Mouse (Mus musculus) frontal cortex, postnatal 14 days (tissue): ENCODE data around the gene Zfp990.
"Not testable (repeated sequence)": the region's sequence is repeated elsewhere in the genome, so short reads cannot be mapped to it uniquely, and the experiment has no call there.

Experiments used
- DNase-seq, 2 experiments: peaks; one replicate each; pipeline ENCODE4 v3.0.0; 2022; ENCODE audit warnings: low spot score in 2 of 2

The Zfp990 gene

GRCm38 (mm10) chr4:145510459-145510858 is at the start of gene Zfp990:
Zfp990 (plus strand) TSS chr4:145510759.
- DNase-seq, result not testable (repeated sequence)

GRCm38 (mm10) chr4:145463553-145464253 is 46.9 kb upstream of the Zfp990 start:
- DNase-seq, result not testable (repeated sequence)

GRCm38 (mm10) chr4:145478128-145478527 is 32.4 kb upstream of the Zfp990 start:
- DNase-seq, result no peak

- not testable (repeated sequence) for DNase-seq
These were observed 29.9 kb upstream of the Zfp990 start for GRCm38 (mm10) chr4:145480699-145481098.

- DNase-seq, result no peak
These were observed 21.2 kb upstream of the Zfp990 start for GRCm38 (mm10) chr4:145489396-145489795.

GRCm38 (mm10) chr4:145492132-145492531 is 18.4 kb upstream of the Zfp990 start:
- DNase-seq, result no peak

DNA sequence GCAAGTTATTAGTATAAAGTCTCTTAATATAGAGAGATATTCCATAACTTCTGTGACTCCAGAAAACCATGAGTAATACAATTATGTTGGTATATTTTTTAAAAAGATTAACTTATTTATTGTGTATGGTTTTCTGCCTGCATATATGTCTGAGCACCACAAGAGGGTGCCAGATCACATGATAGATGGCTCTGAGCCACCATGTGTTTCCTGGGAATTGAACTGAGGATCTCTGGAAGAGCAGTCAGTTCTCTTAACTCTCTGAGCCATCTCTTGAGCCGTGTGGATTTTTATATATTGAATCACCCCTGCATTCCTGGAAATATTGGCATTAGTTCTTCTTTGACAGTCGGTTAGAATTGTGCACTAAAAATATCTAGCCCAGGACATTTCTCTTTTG is 17.2 kb upstream of the Zfp990 start:
- not testable (repeated sequence) for DNase-seq

DNA sequence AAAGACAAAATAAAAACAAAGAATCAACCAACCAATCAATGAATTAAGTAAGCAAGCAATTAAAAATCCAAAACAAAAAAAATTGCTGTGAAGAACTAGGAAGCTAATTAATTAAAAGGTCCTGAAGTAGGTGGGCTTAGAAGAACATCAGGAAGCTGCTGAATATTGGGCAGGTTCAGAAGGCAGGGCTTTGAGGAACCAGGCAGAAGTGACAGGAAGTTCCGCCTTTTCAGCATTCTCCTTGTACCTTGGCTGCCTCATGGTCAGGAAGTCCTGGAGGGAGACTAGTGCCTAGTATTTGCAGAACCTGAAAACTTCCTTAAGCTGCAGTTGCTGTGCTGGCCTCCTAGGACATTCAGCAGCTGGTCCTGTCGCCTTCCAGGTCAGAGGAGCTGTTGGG is 4.1 kb downstream of the Zfp990 start:
- DNase-seq, result not testable (repeated sequence)

DNA sequence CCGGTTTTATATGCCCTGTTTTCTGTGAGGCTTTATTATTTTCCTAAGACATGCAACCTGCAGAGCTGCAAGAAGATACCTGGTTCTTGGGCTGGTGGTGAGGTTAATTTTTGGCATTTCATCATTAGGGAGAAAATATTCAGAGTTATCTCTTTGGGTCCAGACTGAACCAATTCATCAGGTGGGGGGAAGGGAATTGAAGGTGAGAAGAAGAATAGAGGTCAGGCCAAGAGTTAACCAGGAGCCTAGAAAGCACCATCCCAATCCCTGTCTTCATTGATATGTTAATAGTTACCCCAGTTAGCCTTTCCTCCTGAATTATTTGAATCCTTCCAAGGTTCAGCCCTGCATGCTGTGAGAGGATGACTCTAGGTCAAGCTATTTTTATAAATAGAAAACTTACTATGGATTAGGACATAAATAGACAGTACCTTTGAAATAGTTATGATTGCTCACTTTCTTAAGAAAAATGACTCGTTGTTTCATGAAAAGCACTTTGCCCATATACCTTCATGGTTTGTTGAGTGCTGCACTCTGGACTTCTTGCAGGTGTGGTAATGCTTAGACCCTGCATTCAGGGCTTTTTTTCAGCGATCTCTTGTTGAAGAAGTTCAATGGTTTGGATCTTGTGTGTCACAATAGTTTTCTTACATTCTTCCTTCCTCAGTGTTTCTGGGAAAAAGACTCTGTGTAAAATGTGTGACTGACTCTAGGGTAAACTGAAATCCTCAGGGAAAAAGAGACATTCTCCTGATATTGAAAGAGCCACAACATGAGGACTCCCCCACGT is 5.4 kb downstream of the Zfp990 start:
- not testable (repeated sequence) for DNase-seq

- DNase-seq, result not testable (repeated sequence)
These were observed 6.8 kb downstream of the Zfp990 start for GRCm38 (mm10) chr4:145517391-145517790.

GRCm38 (mm10) chr4:145543861-145544260 is 33.3 kb downstream of the Zfp990 start:
- not testable (repeated sequence) for DNase-seq

- DNase-seq, result not testable (repeated sequence)
These were observed 34.5 kb downstream of the Zfp990 start for GRCm38 (mm10) chr4:145545106-145545505.

GRCm38 (mm10) chr4:145545734-145546349 is 35.3 kb downstream of the Zfp990 start:
- not testable (repeated sequence) for DNase-seq

- not testable (repeated sequence) for DNase-seq
These were observed 35.9 kb downstream of the Zfp990 start for GRCm38 (mm10) chr4:145546477-145546876.

DNA sequence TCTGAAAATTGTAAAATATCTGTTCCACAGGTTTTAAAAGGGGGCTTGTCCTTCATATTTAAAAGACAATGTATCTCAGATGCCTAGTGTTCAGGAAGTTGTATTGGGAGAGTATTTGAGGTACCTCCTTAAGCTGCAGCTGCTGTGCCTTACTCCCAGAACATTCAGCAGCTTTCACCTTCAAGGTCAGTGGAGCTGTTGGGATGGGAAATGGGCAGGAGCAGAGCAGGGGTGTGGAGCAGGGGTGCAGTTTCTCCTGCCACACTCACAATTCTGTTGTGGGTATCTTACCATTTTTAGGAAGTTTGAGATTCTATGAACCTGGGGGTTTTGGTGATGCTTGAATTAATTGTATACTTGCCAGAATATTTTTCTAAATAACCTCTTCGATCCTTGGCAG is 46.1 kb downstream of the Zfp990 start:
- DNase-seq, result no peak

GRCm38 (mm10) chr4:145559505-145560099 is 49.0 kb downstream of the Zfp990 start:
- no peak for DNase-seq

- DNase-seq, result no peak
These were observed 53.7 kb downstream of the Zfp990 start for GRCm38 (mm10) chr4:145564111-145564821.

DNA sequence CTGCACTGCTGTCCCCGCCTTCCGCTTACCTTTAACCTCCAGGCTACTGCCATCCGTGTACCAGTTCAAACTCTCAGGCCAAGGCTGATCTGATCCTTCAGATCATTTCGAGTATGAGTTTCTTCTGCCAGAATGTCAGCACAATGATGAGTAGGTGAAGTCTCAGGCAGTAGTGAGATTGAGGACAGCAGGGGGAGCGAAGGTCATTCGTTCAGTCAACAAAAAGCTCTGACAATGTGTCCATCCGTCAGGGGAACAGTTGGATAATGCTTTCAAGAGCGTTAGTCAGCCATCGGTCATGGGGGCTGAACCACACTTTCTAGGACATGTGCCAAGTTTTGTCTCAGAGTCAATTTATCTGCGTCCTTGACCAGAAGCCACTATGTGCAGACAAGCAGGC is 59.9 kb downstream of the Zfp990 start:
- DNase-seq, result not testable (repeated sequence)

DNA sequence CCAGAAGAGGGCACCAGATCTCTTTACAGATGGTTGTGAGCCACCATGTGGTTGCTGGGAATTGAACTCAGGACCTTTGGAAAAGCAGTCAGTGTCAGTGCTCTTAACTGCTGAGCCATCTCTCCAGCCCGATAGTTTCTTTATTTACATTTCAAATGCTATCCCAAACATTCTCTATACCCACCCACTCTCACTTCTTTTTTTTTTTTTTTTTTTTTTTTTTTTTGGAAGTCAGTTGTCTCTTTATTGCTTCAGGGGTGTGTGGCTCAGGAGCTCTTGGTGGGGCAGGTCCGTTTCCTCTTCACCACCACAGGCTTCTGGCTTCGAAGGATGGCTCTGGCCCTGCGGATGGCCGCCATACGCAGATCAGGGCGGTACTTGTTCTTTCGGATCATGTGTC is 66.1 kb downstream of the Zfp990 start:
- DNase-seq, result not testable (repeated sequence)

- not testable (repeated sequence) for DNase-seq
These were observed 69.8 kb downstream of the Zfp990 start for GRCm38 (mm10) chr4:145580333-145580732.

DNA sequence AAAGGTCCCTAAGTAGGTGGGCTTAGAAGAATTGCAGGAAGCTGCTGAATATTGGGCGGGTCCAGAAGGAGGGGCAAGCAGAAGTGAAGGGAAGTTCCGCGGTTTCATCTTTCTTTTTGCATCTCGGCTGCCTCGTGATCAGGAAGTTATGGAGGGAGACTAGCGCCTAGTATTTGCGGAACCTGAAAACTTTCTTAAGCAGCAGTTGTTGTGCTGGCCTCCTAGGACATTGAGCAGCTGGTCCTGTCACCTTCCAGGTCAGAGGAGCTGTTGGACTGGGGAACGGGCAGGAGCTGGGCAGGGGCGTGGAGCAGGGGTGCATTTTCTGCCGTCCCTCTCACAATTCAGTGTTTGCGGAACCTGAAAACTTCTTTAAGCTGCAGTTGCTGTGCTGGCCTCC is 74.5 kb downstream of the Zfp990 start, which contains the start of gene Gm13212:
Gene Gm13212, plus strand, starts transcription at position 89 of the 400 bp plus-strand sequence.
- DNase-seq, result not testable (repeated sequence)
